ENCODE assay signal across 23 mouse cellular contexts in the genomic region with DNA sequence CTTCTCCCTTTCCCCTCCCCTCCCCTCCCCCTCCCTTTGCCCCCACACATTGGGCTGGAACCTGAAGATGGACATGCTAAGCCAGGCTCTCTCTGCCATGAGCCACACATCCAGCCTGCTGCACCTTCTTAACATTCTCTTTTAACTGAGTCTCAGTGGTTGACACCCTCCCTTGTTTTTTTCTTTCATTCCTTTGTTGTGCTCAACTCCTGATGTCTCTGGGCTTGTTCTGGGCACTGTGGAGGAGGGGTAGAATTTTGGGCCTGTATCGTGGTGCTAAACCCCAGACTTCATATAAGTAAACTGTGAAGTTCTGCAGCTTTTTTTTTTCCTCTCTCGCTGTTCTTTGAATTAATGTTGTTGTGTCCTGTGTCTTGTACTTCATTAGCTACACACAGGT. TPM values are rescaled to one million over a fixed set of nuclear protein-coding genes. Genes with fewer than 3 reads are reported as not detected.
DNase-seq lines count a peak whose midpoint lies in the region; TF ChIP-seq lines count a peak whose summit lies in the region.
"Had no signal": no experiment of that assay in that cellular context is flagged by ENCODE, and none has a peak within 500 bp of the region (broad histone marks: within the 10 kb centered on the region; RNA-seq: fewer than 3 reads in every experiment).

No protein-coding gene starts in this region.

- DNase-seq in ES-CJ7 (ENCODE audit: low read depth, low spot score) (peak; percentile 67), R1 (ENCODE audit: low read depth, low spot score) (peak; percentile 52), ZHBTc4 (ENCODE audit: low read depth, low spot score) (peak; percentile 70)
- DNase-seq in right cerebral cortex, adult 2 months (ENCODE audit: low spot score in 2 of 2) = no peak
- no peak for DNase-seq in left cerebral cortex, adult 9 months (ENCODE audit: low spot score in 2 of 2)
- no peak for DNase-seq in urinary bladder, postnatal 36 days (ENCODE audit: low spot score in 2 of 2)
- DNase-seq: adrenal gland, adult 2 months; adrenal gland, postnatal 10 days; adrenal gland, postnatal 25 days; cerebellum, adult 11 months; cerebellum, adult 18-20 months; cerebellum, adult 8-10 months; cerebellum, adult 9-11 months; cerebellum, postnatal 14 days; cerebellum, postnatal 36 days; embryo, embryonic 11 days had no signal

- no peaks in the 10 kb centered on the region for H3K36me3 ChIP-seq in ES-Bruce4 (ENCODE audit: control insufficient read depth, insufficient read depth, low read length, poor library complexity, severe bottlenecking)
- H3K36me3 ChIP-seq: embryonic facial prominence, embryonic 13.5 days; embryonic facial prominence, embryonic 15.5 days; forebrain, embryonic 12.5 days; G1E had no signal

- no peak for TF ChIP-seq POLR2A in ES-Bruce4 (IDR thresholded peaks at IDR 0.05; ENCODE audit: insufficient read depth, low read length)

- H3K9ac ChIP-seq in ES-Bruce4 (ENCODE audit: low read depth, poor library complexity, severe bottlenecking) = 0 out of 2 replicates have a peak overlapping the region, but pooled peaks have one; percentile 38
- H3K9ac ChIP-seq: embryonic facial prominence, embryonic 13.5 days; embryonic facial prominence, embryonic 15.5 days; forebrain, embryonic 12.5 days had no signal

- TF ChIP-seq EP300 in ES-Bruce4 (IDR thresholded peaks at IDR 0.05; ENCODE audit: insufficient read depth, low read depth, low read length) = no peak

- H3K27me3 ChIP-seq in ES-Bruce4 (ENCODE audit: control insufficient read depth, insufficient read depth, low read length, poor library complexity, severe bottlenecking) = no peaks in the 10 kb centered on the region
- H3K27me3 ChIP-seq: embryonic facial prominence, embryonic 13.5 days; embryonic facial prominence, embryonic 15.5 days; forebrain, embryonic 12.5 days had no signal

- H3K27ac ChIP-seq in ES-Bruce4 (ENCODE audit: insufficient read depth, low read length) = peak overlapping the region; percentile 57; the same call in 1 of the 2 replicates
- H3K27ac ChIP-seq: embryonic facial prominence, embryonic 13.5 days; embryonic facial prominence, embryonic 15.5 days; forebrain, embryonic 10.5 days; forebrain, embryonic 12.5 days had no signal

- no peaks in the 10 kb centered on the region for H3K9me3 ChIP-seq in ES-Bruce4 (replicated peaks; ENCODE audit: control insufficient read depth, insufficient read depth, low read length, poor library complexity, severe bottlenecking)
- H3K9me3 ChIP-seq: embryonic facial prominence, embryonic 13.5 days; embryonic facial prominence, embryonic 15.5 days; forebrain, embryonic 10.5 days; forebrain, embryonic 12.5 days; G1E had no signal

- peaks cover 4% of the 10 kb centered on the region for H3K4me1 ChIP-seq in ES-Bruce4 (ENCODE audit: control insufficient read depth, insufficient read depth, low read length)
- H3K4me1 ChIP-seq: embryonic facial prominence, embryonic 13.5 days; embryonic facial prominence, embryonic 15.5 days had no signal

- TF ChIP-seq CTCF in ES-Bruce4 (IDR thresholded peaks at IDR 0.05; ENCODE audit: low read depth, low read length) = no peak

- no peak overlapping the region for H3K4me3 ChIP-seq in ES-Bruce4 (ENCODE audit: low read depth, low read length)
- H3K4me3 ChIP-seq: embryonic facial prominence, embryonic 13.5 days; embryonic facial prominence, embryonic 15.5 days; erythroblast, embryonic 14.5 days; forebrain, embryonic 10.5 days; forebrain, embryonic 12.5 days had no signal

RNA-seq across cellular contexts. Expression of a gene that starts 9.8 kb away (rescaled TPM):
- polyA plus RNA-seq in ES-Bruce4 (2011; ENCODE audit: insufficient read depth, insufficient read length, low read depth, missing spikeins) = 73.8 and 77.1 TPM in 2 replicates

Comparison
In these comparisons a context has a peak if more than half of its experiments do, and no peak if none do; other contexts are left out.
1. DNase-seq: peak in ES-CJ7 (single experiment), R1 (single experiment) and ZHBTc4 (single experiment); none in right cerebral cortex, adult 2 months (0 of 2), left cerebral cortex, adult 9 months (0 of 2) and urinary bladder, postnatal 36 days (0 of 2).